Mouse (Mus musculus) c-Kit-negative CD71-positive TER-119-positive erythroid progenitor cells, embryonic 14.5 days (primary cell): Measurements from ENCODE around the gene Cirbp.

Experiments
- DNase-seq: peaks from one replicate; pipeline ENCODE4 v3.0.0-alpha.2; 2013; ENCODE audit warnings: low read depth, low spot score

The Cirbp gene

DNA sequence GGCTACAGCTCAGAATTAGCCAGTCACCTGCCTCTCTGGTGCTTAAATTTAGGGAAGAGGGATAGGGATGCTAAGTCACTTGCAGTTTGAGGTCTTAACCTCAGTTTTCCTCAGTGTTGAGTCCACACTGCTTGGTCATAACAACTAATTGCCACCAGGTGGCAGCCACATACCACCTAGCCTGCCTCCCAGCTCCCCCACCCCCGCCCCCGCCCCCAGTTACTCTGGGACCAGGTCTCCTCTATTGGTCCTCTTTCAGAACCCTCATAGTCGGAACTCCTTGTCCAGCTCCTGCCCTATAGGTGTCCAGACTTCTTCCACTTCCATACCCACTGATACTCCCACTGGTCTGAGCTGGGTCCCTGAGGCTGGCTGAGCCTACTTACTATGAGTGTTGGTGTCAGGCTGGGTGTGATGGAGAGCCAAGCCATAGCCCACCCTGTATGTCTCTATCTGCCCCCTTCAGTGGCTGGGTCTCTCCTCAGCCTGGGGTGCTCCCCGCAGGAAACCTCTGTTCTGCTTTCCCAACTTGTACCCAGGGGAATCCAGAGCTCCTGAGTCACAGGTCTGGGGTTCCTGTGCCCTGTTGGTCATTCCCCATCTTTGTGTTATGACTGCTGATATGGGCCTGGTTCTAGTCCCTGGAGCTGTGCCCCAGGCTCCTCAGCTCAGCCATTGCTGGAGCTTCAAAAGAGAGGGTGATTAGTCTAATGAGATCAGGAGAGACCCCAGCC is 9.9 kb downstream of the Cirbp start:
- DNase-seq = no peak

GRCm38 (mm10) chr10:80176270-80176834 is 10.6 kb downstream of the Cirbp start:
- DNase-seq = no peak

DNA sequence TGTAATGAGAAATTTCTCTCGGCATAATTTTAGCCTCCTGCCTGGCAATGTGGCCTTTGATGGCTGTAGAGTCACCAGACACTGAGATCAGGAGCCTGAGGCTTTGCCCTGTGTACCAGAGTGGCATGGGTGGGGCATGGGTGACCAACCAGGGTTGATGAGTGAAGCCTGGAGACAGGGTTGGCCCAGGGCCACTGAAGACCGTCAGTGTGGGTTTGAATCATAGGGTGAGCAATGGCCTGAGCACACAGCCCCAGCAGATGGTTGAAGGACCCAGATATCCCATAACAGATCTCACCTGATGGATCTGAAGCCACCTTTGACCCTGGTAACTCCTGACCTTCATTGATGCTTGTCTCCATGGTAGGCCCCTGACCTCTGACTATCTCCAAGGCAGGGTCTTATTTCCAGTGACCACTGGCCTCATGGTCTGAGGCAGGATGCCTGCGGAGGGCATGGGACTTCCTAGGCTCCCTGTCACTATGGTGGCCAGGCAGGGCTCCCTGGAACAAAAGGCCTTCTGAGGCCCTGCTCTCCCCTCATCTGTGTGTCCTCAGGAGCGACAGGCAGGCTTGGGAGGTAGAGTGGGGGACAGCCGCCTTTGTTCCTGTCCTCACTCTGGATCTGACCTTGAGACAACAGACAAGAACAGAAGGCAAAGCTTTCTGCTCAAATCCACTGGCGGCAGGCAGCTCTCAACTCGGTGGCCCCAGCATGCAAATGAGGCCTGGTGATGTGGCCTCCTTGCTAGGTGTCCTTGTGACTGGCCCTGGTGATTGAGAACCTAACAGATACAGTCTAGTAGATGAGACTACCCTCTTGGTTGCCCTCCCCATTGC is 11.9 kb downstream of the Cirbp start:
- no peak for DNase-seq

DNA sequence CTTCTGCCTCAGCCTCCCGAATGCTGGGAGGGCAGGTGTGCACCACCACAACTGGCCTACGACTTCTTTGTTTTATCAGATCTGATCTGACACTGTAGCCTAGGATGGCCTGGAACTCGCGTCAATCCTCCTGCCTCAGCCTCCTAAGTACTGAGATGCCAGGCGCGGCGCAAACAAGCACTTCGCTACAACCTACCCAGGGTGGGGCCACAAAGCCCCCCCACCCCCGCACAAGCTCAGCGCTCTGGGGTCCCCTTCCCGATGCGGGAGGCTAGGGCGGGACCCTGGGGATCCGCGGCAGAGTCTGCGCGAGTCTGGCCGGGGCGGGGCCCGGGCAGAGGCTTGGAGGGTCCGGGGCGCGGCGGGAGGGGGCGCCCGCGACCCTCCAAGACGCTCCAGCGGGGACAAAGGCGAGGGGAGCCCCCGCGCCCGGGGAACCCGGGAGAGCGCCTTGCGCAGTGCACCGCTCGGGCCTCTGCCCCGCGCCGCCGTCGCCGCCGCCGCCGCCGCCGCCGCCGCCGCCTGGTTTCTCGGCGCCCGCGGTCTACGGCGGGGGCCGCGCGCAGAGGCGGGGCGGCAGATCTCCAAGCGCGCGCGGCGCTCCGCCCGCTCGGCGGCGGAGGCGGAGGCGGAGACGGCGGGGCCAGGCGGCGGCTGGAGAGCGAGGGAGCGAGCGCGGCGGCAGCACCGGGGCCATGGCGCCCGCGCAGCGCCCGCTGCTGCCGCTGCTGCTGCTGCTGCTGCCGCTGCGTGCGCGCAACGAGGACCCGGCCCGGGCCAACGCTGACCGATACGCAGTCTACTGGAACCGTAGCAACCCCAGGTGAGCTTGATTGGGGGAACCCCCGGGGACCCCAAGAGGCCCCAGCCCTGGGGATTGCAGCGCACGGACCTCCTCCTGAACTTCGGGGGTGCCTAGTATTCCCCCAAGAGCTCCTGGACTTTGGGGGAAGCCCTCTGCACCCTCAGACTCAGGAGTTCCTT is 13.6 kb downstream of the Cirbp start, which contains the start of gene Efna2:
Gene Efna2, plus strand, starts transcription at position 415 of the 984 bp plus-strand sequence.
- DNase-seq = no peak

GRCm38 (mm10) chr10:80180288-80180687 is 14.5 kb downstream of the Cirbp start:
- no peak for DNase-seq

DNA sequence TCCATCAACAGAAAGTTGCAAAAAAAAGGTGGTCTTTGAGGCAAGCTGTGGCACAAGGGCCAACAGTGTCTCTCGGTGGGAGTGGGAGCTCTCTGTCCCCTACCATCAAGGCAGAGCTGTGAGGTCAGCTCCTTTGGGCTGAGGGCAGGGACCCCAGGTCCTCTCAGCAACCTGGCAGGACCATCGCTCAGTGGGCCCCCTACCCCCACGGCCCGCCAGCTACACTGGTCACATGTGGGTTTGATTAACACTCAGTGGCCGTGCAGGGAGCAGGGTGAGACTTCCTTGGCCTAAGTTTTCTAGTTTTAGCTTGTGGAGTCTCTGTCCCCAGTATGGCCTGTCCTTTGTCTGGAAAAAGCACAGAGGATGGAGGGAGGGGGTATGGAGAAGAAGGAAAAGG is 15.0 kb downstream of the Cirbp start:
- no peak for DNase-seq

DNA sequence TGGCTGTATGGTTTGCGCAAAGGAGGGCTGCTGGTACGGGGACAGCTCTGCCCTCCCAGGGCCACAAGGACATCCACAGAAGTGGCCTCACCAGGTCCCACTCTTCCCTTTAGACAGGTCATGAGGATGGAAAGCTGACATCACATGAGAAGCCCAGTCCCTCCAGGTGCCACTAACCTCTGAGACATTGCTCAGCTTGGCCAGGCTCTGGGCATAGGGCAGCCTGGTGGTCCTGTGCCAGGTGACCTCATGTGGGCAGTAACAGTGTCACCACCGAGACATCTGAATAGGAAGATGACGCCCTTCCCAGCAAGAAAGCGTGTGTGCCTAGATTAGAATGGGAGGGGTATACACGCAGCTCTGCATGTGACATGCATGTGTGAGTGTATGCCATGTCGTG is 16.8 kb downstream of the Cirbp start:
- DNase-seq = no peak

DNA sequence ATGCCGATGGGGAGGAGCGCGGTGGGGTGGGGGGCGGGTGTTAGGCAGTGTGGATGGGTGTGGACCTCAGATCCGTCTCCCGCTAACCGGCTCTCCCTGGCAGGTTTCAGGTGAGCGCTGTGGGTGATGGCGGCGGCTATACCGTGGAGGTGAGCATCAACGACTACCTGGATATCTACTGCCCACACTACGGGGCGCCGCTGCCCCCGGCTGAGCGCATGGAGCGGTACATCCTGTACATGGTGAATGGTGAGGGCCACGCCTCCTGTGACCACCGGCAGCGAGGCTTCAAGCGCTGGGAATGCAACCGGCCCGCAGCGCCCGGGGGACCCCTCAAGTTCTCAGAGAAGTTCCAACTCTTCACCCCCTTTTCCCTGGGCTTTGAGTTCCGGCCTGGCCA is 20.9 kb downstream of the Cirbp start:
- DNase-seq = no peak

DNA sequence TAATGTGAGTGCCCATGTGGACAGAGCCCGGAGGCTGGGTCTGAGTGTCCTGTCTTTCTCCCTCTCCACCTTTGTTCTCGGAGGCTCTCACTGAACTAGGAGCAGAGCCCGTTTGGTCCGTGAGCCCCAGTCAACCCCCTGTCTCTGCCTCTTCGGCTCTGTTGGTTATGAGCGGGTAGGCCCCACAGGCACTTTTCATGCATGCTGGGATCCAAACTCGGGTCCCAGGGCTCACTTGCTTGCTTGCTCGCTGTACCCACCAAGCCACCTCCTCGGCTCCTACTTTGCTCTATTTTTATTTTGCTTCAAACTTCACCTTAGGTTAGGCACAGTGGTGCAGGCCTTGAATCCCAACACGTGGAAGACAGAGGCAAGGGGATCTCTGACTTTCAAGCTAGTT is 22.0 kb downstream of the Cirbp start:
- DNase-seq = no peak

GRCm38 (mm10) chr10:80188453-80189024 is 22.8 kb downstream of the Cirbp start:
- DNase-seq = no peak

DNA sequence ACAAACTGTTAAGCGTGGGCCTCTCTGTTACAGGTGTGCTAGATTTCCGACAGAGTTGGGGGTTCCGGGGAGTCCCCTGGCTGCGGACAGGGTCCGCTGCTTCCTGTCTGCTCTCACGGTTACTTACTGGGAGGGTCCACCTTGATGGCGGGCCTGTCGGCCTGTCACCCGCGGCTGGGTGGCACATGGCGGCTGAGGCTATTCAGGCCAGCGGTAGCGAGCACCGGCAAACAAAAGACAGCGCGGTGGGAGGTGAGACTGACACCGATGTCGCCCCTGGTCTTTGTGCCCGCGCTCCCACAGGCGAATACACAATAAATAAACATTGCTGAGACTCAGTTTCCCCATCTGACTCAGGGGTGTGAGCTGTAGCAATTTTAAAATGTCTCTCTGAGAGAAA is 24.2 kb downstream of the Cirbp start:
- DNase-seq = no peak

GRCm38 (mm10) chr10:80190491-80191051 is 24.8 kb downstream of the Cirbp start:
- DNase-seq = no peak

DNA sequence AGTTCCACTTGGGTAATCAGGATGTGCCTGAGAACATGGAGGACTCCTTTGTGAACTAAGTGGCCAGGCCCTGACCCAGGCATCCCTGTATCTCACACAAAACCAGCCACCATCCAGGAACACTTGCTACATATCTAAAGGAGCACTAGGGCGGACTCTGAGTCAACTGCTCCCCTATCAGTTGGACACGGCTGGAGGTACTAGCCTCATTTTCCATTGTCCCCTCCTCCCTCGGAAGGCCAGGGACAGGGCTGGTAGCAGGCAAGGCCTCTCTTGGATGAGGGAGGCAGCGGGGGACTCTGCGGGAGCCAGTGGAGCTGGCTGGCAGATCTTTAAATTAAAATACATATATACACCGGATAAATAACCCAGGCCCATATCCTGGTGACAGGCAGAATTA is 28.2 kb downstream of the Cirbp start:
- no peak for DNase-seq

DNA sequence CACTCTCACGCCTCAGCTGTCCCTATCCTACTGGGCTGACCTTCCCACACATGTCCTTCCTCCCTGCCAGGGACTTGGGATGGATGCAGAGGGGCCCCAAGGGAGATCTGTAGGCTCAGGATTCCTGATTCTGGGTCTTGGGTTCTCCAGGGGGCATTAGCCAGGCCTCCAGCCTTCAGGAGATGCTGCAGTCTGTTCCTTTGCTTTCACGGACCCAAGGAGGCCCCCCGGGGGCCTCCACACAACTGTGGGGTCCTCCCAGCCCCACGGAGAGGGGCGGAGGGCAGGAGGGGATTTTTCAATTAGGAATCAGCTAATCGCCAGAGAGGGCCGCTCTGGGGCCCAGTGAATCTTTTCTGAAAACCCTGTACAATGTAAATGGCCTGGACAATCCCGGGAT is 28.7 kb downstream of the Cirbp start:
- no peak for DNase-seq

DNA sequence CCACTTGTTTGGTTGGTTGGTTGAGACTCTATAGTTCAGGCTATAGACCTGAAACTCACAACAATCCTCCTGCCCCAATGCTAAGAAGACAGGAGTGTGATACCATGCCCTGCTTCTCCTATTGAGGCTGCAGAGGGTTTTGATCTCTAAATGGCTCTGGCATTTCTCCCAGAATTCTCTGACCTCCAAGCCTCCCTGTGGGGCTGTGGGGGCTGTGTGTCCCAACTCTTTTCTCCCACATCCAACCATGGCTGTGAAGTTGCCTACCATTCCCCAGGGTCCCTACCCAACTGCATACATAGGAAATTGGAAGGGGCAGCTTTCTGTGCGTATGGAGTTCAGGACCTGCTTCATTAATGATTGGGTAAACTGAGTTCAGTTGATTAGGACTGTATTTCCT is 30.4 kb downstream of the Cirbp start:
- DNase-seq = no peak

DNA sequence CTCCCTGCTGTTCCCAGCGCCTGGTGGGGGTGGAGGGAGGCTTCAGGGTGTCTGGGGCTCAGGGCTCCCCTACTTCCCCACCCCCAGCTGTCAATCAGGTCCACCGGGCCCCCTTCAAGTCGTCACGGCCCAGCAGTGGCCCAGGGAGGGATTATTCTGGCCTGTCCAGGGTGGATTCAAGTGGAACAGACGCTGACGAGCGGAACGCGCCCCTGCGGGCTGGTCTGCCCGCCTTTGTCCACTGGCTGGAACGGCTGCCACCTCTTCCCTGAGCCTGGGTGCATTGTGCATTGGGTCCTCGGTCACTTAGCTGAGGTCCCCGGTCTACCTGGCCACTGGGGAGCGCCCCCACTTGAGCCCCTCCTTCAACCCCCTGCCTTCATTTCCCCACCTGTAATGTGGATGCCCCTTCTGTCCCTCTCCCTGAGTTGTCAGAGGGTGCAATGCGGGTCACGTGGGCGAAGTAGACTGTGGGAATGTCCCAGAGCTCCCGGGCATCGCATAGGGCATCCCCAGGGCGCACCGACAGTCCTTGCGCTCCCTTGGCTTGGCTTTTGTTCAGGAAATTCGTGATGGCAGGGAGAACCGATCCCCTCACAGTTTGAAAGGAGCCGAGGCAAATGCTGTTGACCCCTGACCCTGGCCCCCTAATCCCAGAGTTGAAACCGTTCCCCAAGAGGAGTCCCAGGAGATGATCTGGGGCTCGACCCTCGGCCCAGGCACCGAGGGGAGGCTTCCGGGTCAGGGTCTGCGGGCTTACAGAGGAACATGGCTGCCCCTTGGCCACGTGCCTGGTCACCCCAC is 31.2 kb downstream of the Cirbp start:
- DNase-seq = no peak

DNA sequence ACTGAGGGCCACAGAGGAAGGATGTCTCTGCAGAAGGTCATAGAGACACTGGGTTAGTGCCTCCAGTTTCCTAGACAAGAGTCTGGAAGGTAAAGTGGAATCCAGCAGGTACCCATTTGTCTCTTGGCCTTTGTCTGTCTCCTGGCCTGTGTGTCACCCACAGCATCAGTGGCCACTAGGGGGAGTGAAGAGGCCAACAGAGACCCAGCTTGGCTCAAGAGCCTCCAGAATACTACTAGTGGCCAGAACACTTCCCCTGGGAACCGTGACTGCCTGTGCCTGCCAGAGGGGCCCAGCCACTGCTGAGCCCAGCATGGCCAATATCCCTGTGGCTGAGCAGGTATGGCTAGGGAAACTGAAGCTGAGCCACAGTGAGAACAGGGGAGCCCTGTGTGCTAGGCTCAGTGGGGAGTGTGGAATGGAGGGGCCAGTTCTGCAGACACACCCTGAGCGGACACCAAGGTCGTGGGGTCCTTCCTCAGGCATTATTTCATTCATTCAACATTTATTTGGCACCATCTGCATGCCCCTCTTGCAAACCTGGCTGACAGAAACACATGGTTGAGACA is 33.7 kb downstream of the Cirbp start:
- DNase-seq = peak; percentile 55

DNA sequence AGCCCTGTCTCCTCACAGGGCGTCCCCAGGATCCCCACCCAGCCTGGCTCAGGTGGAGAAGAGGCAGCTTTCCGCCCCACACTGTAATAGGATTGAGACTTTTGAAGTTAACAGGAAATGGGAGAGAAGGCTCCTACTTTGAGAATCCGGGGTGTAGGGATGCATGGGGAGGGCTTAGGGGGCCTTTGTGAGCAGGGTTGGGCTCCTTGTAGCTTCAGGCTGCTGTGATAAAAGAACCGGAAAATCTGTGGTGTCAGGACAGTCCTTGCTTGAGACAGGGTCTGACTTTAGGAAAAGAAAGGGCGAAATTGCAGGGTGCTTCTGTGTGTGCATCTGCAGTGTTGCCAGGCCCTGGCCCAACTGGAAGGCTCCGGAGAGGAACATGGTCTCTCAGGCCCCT is 34.7 kb downstream of the Cirbp start:
- DNase-seq = no peak

DNA sequence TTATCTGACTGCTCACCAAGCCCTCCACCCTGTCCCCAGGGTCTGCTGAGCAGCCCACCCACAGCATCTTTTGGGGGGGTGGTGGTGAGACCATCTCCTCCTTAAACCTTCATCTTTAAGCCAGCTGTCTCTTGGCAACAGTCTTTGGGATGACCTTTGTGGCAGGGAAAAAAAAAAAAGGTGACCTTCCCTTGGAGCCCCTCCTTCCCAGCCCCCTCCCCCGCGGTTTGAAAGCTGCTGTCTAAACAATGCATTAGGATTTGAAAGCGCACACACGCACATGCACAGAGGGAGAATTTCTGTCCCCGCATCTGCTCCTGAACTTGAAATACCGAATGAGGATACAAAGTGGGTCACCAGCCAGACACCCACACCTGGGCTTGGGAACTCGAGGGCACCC is 38.3 kb downstream of the Cirbp start:
- DNase-seq = no peak

GRCm38 (mm10) chr10:80207201-80207600 is 41.4 kb downstream of the Cirbp start:
- no peak for DNase-seq
